Mouse (Mus musculus): ENCODE data around the gene Pnp. TPM values are rescaled to one million over a fixed set of nuclear protein-coding genes. Genes with fewer than 3 reads are reported as not detected.

The Pnp gene
- polyA plus RNA-seq (2012; rRNA removed) = 75.3 and 96.8 TPM in 2 replicates

DNA sequence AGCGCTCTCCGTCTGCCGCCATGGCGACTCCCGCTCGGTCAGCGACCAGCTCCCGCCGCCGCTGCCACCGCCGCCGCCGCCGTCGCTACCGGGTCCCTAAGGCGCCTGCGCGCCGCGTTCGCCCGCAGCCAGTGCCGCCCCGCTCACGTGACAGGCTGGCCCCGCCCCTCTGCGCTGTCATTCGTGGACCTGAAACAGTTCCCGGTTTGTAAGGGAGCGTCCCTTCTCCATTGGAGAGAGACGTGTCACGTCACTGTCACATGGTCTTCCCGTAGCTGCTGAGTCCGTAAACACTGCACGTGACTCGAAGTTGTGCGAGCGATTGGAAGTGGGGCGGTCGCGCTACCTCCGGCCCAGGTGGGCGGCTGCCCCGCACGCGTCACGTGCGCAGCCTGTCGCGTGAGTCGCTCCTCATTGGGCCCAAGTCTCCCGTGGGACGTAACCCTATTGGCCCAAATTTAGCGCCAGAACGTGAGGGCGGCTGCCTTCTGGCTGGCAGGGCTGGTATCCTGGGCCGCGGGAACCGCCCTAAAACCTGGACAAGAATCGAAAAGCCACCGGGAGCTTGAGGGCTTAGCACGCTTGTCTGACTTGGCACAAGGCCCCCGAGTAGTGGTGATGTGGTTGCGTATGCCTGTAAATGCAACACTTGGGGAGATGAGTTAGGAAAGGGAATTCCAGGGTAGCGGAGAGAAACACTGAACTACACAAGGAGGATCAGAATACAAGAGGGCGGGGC lies at the start of gene Pnp, which contains the start of gene Pip4p1:
Gene Pnp, plus strand, starts transcription at position 329 of the 739 bp plus-strand sequence.
Gene Pip4p1, minus strand, starts transcription at position 103 of the 739 bp plus-strand sequence.

DNA sequence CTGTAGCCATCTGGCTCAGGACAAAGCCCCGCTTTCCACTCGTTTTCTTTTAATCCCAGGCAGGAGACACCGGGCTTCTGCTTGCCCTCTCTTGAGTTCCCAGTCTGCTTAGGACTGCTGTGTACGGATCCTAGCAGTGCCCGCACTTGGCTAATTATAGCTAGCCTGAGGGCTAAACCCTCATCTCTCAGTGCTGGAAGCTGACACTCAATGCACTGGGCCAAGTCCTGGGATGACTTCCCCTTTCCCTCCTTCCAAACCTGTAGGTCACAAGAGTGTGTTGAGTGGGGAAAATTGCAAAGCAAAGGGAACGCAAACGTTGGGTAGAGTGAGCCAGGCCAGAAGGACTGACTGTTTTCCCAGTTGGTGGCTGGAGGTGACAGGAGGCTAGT lies 33.5 kb upstream of the Pnp start, which contains the start of gene Klhl33:
Gene Klhl33, minus strand, starts transcription at position 134 of the 392 bp plus-strand sequence.

DNA sequence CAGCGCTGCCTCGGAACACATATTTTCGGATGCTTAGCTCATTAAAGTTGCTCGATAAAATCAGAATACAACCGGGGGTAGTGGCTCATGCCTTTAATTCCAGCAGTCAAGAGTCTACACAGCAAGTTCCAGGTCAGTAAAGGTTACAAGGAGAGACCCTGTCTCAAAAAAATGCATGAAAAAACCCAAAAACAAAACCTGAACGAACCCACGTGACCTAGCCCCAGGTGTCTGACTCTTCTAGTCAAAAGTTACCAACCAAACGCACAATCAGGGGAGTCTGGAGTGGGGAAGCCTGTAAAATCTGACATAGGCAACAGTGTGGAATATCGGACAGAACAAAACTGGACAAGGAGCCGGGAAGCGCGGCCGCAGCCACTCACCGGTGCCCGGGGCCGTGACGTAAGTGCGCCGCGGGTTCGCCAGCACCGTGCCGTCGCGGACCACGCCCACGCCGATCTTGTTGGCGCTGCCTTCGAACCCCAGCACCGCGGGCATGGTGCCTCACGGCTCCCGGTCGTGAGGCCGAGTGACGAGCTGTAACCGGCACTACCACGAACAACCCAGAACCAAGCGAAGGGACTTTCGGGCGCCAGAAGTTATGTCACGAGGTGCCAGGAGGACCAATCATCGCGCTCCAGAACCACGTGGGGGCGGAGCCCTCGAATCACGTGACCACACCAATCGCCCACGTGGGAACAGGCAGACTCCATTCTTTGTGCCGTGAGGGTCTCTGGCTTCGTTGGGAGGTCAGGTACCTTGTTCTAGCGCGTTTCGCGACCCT lies 6.4 kb upstream of the Pnp start, which contains the start of the genes Osgep and Apex1:
Gene Osgep, minus strand, starts transcription at position 613 of the 784 bp plus-strand sequence.
Gene Apex1, plus strand, starts transcription at position 688 of the 784 bp plus-strand sequence.

DNA sequence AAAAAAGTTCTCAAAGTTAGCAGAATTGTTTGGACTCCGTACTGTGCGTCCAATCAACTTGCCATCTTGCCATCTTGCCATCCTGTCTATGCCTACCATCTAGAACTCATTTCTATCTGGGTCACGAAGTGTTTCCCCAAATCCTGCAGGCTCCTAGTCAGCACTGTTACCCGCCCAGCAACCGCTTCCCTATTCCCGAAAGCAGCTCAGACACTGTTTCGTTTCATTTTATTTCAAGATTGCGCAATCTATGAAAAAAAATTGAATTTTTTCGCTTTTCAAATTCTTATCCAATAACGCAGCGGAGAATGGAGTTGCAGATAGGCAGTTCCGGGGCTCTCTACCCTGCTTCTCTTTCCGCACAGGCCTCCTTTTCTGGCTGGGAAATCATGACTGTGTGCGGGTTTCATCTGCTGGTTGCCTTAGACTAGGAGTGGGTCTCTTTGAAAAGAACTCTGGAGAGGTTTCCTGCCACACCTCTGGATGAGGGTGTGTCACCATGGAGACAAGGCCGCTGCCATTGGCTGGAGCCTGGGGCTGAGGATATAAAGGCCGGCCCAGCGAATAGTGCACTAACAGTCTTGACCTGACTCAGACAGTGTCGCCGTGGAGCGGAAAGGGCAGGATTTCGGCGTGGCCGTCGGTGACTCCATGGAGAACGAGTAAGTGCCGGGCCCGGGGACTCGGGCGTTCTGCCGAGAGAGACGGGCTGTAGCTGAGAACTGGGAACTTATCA lies 13.2 kb downstream of the Pnp start, which contains the start of gene Gm49342:
Gene Gm49342, plus strand, starts transcription at position 586 of the 736 bp plus-strand sequence.

DNA sequence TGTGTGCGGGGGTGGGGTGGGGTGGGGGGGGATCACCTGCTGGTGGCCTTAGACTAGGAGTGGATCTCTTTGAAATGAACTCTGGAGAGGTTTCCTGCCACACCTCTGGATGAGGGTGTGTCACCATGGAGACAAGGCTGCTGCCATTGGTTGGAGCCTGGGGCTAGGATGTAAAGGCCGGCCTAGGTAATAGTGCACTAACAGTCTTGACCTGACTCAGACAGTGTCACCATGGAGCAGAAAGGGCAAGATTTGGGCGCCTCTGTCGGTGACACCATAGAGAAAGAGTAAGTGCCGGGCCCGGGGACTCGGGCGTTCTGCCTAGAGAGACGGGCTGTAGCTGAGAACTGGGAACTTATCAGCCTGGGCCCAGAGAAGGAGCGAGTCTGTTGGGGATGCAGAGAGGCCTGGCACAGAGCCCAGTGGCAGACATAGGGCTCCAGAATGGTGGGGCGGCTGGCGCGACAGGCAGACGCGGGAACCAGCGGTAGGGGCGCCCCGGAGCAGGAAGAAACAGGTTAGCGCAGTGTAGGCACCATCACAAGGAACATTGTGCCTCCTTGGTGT lies 25.1 kb downstream of the Pnp start, which contains the start of gene Pnp2:
Gene Pnp2, plus strand, starts transcription at position 51 of the 567 bp plus-strand sequence.

DNA sequence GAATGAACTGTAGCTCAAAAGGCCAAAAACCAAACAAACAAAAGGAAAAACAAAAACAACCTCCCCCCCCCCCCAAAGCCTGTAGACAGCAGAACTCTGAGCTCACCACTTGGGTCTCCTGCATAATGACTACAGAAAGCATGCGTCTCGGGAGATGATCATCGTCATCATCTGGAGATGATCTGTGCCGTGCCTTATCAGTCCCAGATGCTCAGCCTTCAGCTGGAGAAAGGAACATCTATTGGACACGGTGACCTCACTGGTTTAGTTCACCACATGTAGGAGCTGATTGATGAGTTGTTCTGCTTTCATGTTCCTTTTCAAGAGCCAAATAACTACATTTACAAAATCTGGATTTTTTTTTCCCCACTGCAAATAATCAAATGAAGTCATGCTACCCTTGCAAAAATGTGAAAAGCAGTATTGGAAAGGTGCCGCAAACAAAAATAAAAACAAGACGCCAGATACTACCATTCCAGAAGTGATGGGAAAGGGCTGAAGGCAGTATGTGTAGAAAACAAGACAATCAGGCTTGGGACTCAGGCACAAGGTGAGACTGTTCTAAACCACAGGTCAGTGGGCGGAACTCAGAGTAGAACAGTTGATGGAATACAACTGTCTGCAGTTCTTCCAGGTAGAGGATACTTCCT lies 76.4 kb downstream of the Pnp start, which contains the start of gene Rnase10:
Gene Rnase10, plus strand, starts transcription at position 600 of the 650 bp plus-strand sequence.

Other genes starting within 250 kb of the Pnp start
- not detected in 2 replicates for gene Olfr747, start 237.9 kb upstream of the Pnp start, polyA plus RNA-seq (2012; rRNA removed)
- not detected in 2 replicates for gene Olfr748, start 223.7 kb upstream of the Pnp start, polyA plus RNA-seq (2012; rRNA removed)
- not detected in 2 replicates for gene Olfr749, start 186.0 kb upstream of the Pnp start, polyA plus RNA-seq (2012; rRNA removed)
- gene Ttc5, start 145.6 kb upstream of the Pnp start, polyA plus RNA-seq (2012; rRNA removed) = 11.2 and 12.6 TPM in 2 replicates
- not detected in 2 replicates for gene Ccnb1ip1, start 123.3 kb upstream of the Pnp start, polyA plus RNA-seq (2012; rRNA removed)
- 37.8 and 40.4 TPM in 2 replicates for gene Parp2, start 123.2 kb upstream of the Pnp start, polyA plus RNA-seq (2012; rRNA removed)
- 2.2 and 3.4 TPM in 2 replicates for gene Tep1, start 60.5 kb upstream of the Pnp start, polyA plus RNA-seq (2012; rRNA removed)
- gene Klhl33, start 33.6 kb upstream of the Pnp start, polyA plus RNA-seq (2012; rRNA removed) = 0.16 and 0.18 TPM in 2 replicates
- 36.9 and 37.6 TPM in 2 replicates for gene Osgep, start 6.2 kb upstream of the Pnp start, polyA plus RNA-seq (2012; rRNA removed)
- gene Apex1, start 6.1 kb upstream of the Pnp start, polyA plus RNA-seq (2012; rRNA removed) = 52.4 and 58.5 TPM in 2 replicates
- gene Pip4p1, start 226 bp upstream of the Pnp start, polyA plus RNA-seq (2012; rRNA removed) = 22.8 and 28.6 TPM in 2 replicates
- 58.6 and 74.1 TPM in 2 replicates for gene Gm49342, start 13.4 kb downstream of the Pnp start, polyA plus RNA-seq (2012; rRNA removed)
- gene Pnp2, start 24.9 kb downstream of the Pnp start, polyA plus RNA-seq (2012; rRNA removed) = 9.7 and 10.4 TPM in 2 replicates
- 0.02 TPM in 1 of 2 replicates, not detected in the other for gene Rnase10, start 76.7 kb downstream of the Pnp start, polyA plus RNA-seq (2012; rRNA removed)
- not detected in 2 replicates for gene Rnase9, start 110.8 kb downstream of the Pnp start, polyA plus RNA-seq (2012; rRNA removed)
- gene Rnase11, start 119.1 kb downstream of the Pnp start, polyA plus RNA-seq (2012; rRNA removed) = not detected in 2 replicates
- gene Rnase12, start 126.6 kb downstream of the Pnp start, polyA plus RNA-seq (2012; rRNA removed) = 0.86 and 0.90 TPM in 2 replicates
- not detected in 2 replicates for gene Olfr750, start 143.4 kb downstream of the Pnp start, polyA plus RNA-seq (2012; rRNA removed)
- gene Rnase4, start 160.0 kb downstream of the Pnp start, polyA plus RNA-seq (2012; rRNA removed) = 10.7 and 13.3 TPM in 2 replicates
- 3.7 and 3.9 TPM in 2 replicates for gene Ang, start 160.1 kb downstream of the Pnp start, polyA plus RNA-seq (2012; rRNA removed)
- not detected in 2 replicates for gene Eddm3b, start 183.3 kb downstream of the Pnp start, polyA plus RNA-seq (2012; rRNA removed)
- gene Rnase6, start 192.8 kb downstream of the Pnp start, polyA plus RNA-seq (2012; rRNA removed) = 1.9 and 2.8 TPM in 2 replicates
- 0.03 and 0.05 TPM in 2 replicates for gene Rnase1, start 215.7 kb downstream of the Pnp start, polyA plus RNA-seq (2012; rRNA removed)
- gene Rnase2b, start 231.2 kb downstream of the Pnp start, polyA plus RNA-seq (2012; rRNA removed) = not detected in 2 replicates

Measured in liver, embryonic 14 days (tissue).